Mouse (Mus musculus): ENCODE measurements at regions not wholly inside any gene's neighbourhood (a gene's known extent, or its start where the extent isn't known, plus 50 kb on each side); places are given as distances from the start of the nearest gene placed in this dataset.

GRCm38 (mm10) chr1:120757283-120757821, 155.1 kb downstream of the En1 start:
- TF ChIP-seq EP300 (optimal IDR thresholded peaks at IDR 0.05) (no peak), CTCF (IDR thresholded peaks at IDR 0.05; ENCODE audit: low read depth) (no peak)

Measured in stomach, postnatal 0 days (tissue).